Mouse (Mus musculus) thymus, postnatal 36 days (tissue): Measurements from ENCODE around the gene Chst2.

Experiments used
- DNase-seq, 2 experiments: peaks; one replicate each; pipeline ENCODE4 v3.0.0; 2022; ENCODE audit warnings: mixed read lengths in 2 of 2

Chst2 gene

DNA sequence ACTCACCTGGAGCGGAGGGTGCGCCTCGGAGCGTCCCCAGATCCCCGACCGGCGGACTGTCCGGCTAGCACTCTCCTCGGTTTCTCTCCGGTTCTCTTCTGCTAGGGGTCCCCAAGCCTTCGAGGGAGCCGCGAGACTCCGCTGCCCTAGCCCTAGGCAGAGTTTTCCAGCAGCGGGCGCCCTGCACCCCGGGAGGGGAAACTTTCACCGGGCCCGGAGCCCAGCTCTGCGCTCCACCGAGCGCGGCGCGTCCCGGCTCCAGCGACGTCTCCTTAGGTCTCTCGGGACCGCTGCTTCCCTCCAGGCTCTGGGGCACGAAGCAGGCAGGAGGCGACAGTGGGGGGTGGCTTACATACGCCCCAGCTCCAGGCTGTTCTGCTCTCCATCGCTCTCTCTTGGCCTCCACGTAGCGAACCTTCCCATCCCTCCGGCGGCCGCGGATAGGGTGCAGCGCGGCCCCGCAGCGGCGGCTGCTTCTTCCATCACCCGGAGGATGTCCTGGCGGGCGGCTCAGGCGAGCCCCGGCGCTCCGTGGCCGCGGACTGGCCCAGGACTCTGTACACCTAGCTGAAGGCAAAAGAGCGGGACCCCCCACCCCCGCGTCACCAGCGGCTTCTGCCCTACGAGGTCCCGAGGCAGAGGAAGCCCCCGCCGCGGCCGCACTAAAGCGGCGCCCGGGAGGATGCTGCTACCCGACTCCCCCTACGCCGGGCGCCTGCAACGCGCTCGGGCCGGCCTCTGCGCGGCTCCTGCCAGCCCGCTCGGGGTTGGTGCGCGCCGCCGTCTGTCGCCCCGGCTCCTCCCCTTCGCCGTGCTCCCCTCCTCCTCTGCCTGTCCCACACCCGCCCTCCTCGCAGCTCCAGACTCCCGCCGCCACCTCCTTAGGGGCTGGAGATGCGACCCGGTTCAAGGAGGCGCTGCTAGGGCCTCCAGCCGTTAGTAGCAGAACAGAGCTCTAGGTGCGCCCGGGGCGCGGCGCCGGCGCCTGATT, at the start of gene Chst2:
TSS of gene Chst2 (minus strand) at position 152 of the 991 bp plus-strand sequence.
- DNase-seq, result peak; percentile 71 to 81

DNA sequence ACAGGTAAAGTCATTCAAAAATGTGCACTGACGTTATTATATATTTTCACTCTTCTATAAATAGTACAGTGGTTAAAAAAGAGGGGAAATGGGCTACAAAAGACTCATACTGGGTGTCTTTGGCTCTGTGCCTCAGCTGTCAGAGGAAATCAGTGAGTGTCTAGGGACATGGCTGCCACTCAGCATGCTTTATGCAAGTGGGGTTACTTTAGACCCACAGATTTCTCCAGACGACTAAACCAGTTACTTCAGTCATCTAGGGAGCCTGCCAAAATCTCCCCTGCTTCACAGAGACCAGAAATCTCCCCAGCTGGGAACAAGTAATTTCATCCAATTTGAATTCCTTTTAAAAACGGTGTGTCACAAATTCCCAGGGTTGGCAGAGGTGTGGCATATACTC, 45.4 kb upstream of the Chst2 start:
- no peak for DNase-seq

GRCm38 (mm10) chr9:95450586-95450985, 44.1 kb upstream of the Chst2 start:
- DNase-seq, result no peak

DNA sequence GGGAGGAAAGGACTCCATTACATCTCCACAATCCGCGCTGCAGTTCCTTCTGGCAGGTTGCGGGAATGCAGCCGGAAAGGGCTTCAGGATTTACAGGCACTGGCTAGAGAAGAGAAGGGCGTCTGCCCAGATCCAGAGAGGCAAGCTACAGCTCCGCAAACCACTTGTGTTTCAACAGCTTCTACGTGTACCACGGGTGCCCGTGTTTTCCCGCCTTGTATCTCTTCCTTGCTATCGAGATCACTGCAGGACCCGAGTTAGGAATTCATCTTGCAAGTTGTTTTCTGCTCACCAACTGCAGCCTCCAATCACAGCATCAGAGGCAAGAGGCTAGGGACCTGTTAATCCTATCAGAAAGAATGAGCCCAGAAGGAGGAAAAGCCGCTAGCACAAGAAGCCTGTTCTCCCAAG, 35.8 kb upstream of the Chst2 start:
- no peak for DNase-seq

- DNase-seq, result no peak
These were observed 31.4 kb upstream of the Chst2 start for GRCm38 (mm10) chr9:95437883-95438282.

GRCm38 (mm10) chr9:95436294-95436613, 29.7 kb upstream of the Chst2 start:
- DNase-seq, result no peak

- no peak for DNase-seq
These were observed 29.2 kb upstream of the Chst2 start for GRCm38 (mm10) chr9:95435506-95436293.

DNA sequence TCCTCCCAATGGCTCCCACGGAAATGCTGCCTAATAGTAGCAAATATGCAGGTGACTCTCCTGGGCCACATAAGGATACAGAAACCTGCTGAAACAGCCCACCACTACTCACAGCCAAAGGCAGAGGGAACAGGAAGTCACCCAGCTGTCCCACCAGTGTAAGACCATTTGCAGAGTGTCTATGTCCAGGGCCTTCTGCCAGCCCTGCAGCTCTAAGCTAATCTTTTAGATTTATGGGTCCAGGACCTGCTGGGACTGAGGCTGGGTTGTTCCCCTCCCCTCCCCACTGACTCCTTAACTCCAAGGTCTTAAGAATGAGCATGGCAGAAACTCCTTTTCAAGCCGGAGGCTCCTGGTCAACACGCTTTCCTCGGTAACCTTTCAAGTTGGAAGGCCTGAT, 21.8 kb upstream of the Chst2 start:
- no peak for DNase-seq

DNA sequence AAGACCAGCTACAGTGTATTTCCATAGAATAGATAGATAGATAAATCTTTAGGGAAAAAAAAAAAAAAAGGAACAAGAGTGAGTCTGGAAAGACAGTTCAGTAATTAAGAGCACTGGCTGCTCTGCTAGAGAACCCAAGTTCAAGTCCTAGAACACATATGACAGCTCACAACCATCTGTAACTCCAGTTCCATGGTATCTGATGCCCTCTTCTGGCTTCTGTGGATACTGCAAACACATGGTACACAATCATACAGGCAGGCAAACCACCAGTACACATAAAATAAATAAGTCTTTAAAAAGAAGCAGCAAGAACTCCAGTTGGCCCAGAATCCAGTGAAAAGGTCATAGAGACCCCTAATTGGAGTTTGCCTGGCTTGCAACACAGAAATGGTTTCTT, 7.4 kb upstream of the Chst2 start:
- no peak for DNase-seq

DNA sequence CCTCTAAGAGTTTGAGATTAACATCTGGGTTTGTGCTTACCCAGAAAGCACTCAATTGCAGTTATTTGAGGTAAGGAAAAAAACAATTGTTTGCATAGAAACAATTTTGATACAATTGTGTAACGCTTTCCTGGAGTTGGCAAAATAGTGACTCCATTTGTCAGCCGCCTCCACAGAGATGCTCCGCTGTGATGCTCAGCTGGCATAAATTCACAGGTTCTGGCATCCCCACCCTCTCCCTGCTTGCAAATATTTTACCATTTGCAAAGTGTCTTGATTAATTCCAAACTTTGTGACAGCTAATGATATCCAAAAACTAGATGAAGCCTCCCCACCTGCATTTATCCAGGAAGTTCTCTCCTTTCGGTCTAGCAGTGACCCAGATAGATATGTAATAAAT, 5.5 kb upstream of the Chst2 start:
- no peak for DNase-seq

- DNase-seq, result peak in 1 of 2 experiments; percentile 17
These were observed 1.2 kb upstream of the Chst2 start for GRCm38 (mm10) chr9:95407586-95408220.

DNA sequence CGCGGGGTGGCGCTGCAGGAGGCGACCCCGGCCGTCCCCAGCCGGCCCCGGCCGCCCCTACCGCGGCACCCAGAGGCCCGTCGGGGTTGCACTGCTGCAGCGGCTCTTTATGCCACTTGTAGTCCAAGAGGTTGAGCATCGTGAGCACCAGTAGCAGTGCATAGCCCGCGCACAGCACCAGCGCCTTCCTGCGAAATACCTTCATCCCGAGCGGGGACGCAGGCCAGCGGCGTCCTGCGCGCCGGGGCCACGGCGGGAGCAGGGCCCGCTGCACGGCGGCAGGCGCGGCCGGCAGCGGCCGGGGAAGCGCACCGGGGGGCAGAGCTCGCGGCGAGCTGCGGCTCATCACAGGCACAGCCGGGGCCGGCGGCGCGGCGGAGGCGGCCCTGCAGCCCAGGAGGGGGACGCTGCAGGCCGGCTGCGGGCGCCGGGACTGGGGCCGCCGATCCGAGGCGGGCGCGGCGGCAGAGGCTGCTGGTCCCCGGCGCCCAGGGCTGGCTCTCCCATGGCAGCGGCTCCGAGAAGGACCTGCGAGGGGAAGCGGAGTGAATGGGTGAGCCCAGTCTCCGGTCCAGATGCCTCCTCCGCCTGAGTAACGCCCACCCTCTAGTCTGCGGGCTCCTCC, 464 bp downstream of the Chst2 start:
- DNase-seq, result peak in 1 of 2 experiments; percentile 39

- peak; percentile 87 for DNase-seq
These were observed 994 bp downstream of the Chst2 start for GRCm38 (mm10) chr9:95405511-95405945.

GRCm38 (mm10) chr9:95404811-95405465, 1.6 kb downstream of the Chst2 start:
- DNase-seq, result peak; percentile 3 to 14

GRCm38 (mm10) chr9:95401686-95402085, 4.8 kb downstream of the Chst2 start:
- no peak for DNase-seq

DNA sequence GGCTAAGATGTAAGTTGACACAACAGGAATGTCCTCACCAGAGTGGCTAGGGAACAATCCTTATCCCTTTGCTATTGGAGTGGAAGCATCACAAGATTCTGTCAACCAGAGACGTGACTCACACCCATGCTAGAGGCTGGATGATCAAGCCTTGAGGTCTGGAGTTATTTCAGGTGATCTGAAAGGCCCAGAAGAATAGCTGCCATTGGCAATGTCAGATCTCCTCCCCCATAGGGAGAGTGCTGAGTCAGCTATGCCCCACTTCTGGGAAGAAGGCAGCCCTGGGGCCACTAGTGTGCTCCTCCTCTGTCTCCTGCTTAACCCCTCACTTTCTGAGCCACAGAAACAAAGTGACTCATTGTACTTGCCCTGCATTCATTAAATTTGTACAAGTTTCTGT, 14.5 kb downstream of the Chst2 start:
- DNase-seq, result no peak

DNA sequence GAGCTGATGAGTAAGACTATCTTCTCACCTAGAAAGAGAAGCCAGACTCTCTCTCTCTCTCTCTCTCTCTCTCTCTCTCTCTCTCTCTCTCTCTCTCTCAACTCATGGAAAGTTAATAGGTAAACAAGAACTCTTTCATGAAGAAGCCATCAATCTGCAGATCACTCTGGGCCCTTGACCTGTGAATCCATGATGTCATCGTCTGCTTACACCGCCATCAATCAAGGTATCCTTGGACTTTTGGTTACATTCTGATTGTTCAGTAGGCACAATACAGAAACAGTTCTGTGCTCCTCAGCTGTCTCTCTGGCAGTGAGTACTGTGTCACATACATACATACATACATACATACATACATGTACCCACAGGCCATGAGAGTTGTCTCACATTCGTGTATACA, 16.6 kb downstream of the Chst2 start:
- no peak for DNase-seq

- DNase-seq, result no peak
These were observed 18.6 kb downstream of the Chst2 start for GRCm38 (mm10) chr9:95387881-95388380.

DNA sequence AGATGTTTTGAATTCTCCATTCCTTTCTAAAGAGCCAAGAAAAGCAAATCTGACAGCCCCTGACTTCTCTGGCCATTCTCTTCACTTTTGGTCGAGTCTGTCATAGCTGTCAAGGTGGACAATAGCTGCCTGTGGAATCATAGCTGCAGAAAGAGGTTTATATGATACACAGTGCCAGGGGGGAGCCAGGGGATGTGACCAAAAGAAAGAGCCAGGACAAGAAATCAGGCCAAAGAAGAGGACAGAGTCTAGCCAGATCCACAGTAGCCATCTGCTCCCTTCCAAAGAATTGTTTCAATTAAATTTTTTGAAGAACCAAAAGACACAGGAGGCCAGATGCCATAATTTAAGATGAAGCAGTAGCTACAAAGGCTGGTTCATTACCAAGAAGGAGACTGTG, 30.6 kb downstream of the Chst2 start:
- DNase-seq, result no peak

- DNase-seq, result no peak
These were observed 31.2 kb downstream of the Chst2 start for GRCm38 (mm10) chr9:95375336-95375735.

- DNase-seq, result no peak
These were observed 32.8 kb downstream of the Chst2 start for GRCm38 (mm10) chr9:95373741-95374140.

GRCm38 (mm10) chr9:95365882-95366281, 40.6 kb downstream of the Chst2 start:
- DNase-seq, result no peak
